Mouse (Mus musculus): ENCODE measurements around the gene Lsamp. TPM values are rescaled to one million over a fixed set of nuclear protein-coding genes. Genes with fewer than 3 reads are reported as not detected.

The Lsamp gene
- total RNA-seq, 1 experiment = not detected

DNA sequence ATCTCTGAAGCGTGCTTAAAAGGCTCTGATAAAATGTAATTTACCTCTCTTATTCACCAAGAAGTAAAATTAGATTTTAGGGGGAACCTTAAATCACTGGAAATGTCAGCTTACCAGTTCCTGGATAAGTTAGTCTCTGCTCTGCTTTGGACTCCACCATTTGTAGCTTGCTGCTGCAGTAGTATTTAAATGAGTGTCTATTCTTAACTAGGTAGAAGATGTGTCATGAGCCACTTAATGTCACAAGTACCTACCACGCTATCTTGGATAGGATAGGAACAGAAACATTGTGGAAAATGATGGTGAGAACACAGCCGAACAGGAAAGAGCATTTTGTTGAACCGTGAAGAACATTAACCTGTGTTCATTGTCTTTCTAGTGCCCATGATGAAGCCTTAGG lies 1929.2 kb downstream of the Lsamp start:
- no peak overlapping the region for H3K4me3 ChIP-seq (ENCODE audit: insufficient read depth in 1 of 2, low read depth in 1 of 2, low read length in 2 of 2, poor library complexity in 1 of 2, severe bottlenecking in 1 of 2)
- in situ Hi-C loops (cut with MboI; ENCODE audit: low sequenced_read_pairs in 2 of 2, unreplicated experiment in 2 of 2) = no loop called here
- H3K27ac ChIP-seq (ENCODE audit: insufficient read depth, low read depth, low read length, poor library complexity, severe bottlenecking) = no peak overlapping the region
- TF ChIP-seq ZC3H11A (IDR thresholded peaks at IDR 0.05; ENCODE audit: borderline replicate concordance, low read depth, low read length) (no peak), CHD2 (IDR thresholded peaks at IDR 0.05; ENCODE audit: low read depth, low read length) (no peak), MAFK (IDR thresholded peaks at IDR 0.05; ENCODE audit: insufficient read depth, low read depth, low read length) (no peak), HCFC1 (IDR thresholded peaks at IDR 0.05; ENCODE audit: borderline replicate concordance, insufficient read depth, low read length) (no peak), ZNF384 (IDR thresholded peaks at IDR 0.05; ENCODE audit: low read depth, low read length) (no peak)
- no peaks in the 10 kb centered on the region for H3K9me3 ChIP-seq (ENCODE audit: control insufficient read depth, insufficient read depth, low read depth, low read length)
- no peak for DNase-seq (ENCODE audit: low read depth, low spot score)
- H3K36me3 ChIP-seq (ENCODE audit: control insufficient read depth, insufficient read depth, low read length, poor library complexity, severe bottlenecking) = no peaks in the 10 kb centered on the region
- no peak overlapping the region for H3K9ac ChIP-seq (ENCODE audit: insufficient read depth, low read depth, low read length, poor library complexity, severe bottlenecking)
- H3K4me1 ChIP-seq (ENCODE audit: control insufficient read depth in 2 of 2, insufficient read depth in 2 of 2, low read length in 2 of 2, poor library complexity in 1 of 2) = no peaks in the 10 kb centered on the region

DNA sequence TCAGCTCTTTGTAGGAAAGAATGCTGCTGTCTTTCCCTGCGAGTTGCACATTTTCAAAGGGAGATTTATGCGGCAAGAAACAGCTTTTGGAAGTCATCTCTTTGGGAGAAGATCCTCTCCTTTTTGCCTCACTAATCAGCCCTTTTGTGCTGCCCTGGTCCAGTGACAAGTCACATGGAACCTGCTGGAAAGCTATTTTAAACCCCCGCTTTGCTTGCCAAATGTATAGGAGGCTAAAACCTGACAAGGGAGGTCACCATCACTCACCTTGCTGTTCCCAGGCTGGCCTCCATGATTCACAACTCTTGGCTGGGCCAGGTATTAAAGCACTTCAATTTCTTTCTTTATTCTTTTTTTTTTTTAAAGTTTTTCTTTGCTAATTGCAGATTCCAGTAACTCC lies 1932.2 kb downstream of the Lsamp start:
- in situ Hi-C loops (cut with MboI; ENCODE audit: low sequenced_read_pairs in 2 of 2, unreplicated experiment in 2 of 2) = no loop called here
- H3K27ac ChIP-seq (ENCODE audit: insufficient read depth, low read depth, low read length, poor library complexity, severe bottlenecking) = no peak overlapping the region
- no peaks in the 10 kb centered on the region for H3K9me3 ChIP-seq (ENCODE audit: control insufficient read depth, insufficient read depth, low read depth, low read length)
- TF ChIP-seq ZNF384 (IDR thresholded peaks at IDR 0.05; ENCODE audit: low read depth, low read length) (no peak), HCFC1 (IDR thresholded peaks at IDR 0.05; ENCODE audit: borderline replicate concordance, insufficient read depth, low read length) (no peak), MAFK (IDR thresholded peaks at IDR 0.05; ENCODE audit: insufficient read depth, low read depth, low read length) (no peak), ZC3H11A (IDR thresholded peaks at IDR 0.05; ENCODE audit: borderline replicate concordance, low read depth, low read length) (no peak), CHD2 (IDR thresholded peaks at IDR 0.05; ENCODE audit: low read depth, low read length) (no peak)
- no peak overlapping the region for H3K4me3 ChIP-seq (ENCODE audit: insufficient read depth in 1 of 2, low read depth in 1 of 2, low read length in 2 of 2, poor library complexity in 1 of 2, severe bottlenecking in 1 of 2)
- no peak for DNase-seq (ENCODE audit: low read depth, low spot score)
- no peaks in the 10 kb centered on the region for H3K4me1 ChIP-seq (ENCODE audit: control insufficient read depth in 2 of 2, insufficient read depth in 2 of 2, low read length in 2 of 2, poor library complexity in 1 of 2)
- H3K9ac ChIP-seq (ENCODE audit: insufficient read depth, low read depth, low read length, poor library complexity, severe bottlenecking) = no peak overlapping the region
- no peaks in the 10 kb centered on the region for H3K36me3 ChIP-seq (ENCODE audit: control insufficient read depth, insufficient read depth, low read length, poor library complexity, severe bottlenecking)

DNA sequence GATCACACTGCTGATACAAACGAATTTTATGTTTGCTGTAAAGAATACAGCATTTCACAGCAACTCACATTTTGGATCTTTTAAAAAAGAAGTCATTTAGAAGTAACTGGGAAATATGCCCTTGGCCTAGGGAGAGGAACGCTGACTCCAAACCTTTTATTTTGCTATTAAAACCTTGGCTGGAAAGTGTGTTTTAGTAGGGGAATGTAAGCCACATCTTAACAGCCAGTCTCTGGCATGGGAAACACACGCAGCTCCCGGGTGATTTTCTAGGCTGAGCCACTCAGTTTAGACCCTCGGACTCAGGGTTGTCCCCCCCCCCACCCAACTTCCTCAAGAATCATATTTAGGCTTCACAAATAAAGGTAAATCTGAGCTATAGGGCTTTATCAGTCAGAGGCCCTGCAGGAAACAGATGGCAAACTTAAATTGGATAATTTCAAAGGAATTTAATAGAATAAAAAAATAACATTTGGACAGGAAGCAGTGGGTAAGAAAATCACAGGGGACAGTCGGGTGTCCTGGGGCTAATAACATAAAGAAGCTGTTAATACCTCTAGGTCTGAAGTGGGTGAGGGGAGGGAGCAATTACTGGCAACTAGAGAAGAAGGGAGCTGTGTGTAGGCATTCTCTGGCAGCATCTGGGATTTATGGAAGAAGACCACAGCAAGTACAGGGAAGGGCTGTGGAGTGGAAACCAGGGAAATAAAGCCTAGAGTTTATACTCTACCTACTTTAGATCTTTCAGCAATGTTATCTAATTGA lies 1933.1 kb downstream of the Lsamp start:
- no peak for DNase-seq (ENCODE audit: low read depth, low spot score)
- Histone ChIP-seq H3K4me1 (ENCODE audit: control insufficient read depth in 2 of 2, insufficient read depth in 2 of 2, low read length in 2 of 2, poor library complexity in 1 of 2) (no peaks in the 10 kb centered on the region), H3K27ac (ENCODE audit: insufficient read depth, low read depth, low read length, poor library complexity, severe bottlenecking) (no peak overlapping the region), H3K9ac (ENCODE audit: insufficient read depth, low read depth, low read length, poor library complexity, severe bottlenecking) (no peak overlapping the region), H3K4me3 (ENCODE audit: insufficient read depth in 1 of 2, low read depth in 1 of 2, low read length in 2 of 2, poor library complexity in 1 of 2, severe bottlenecking in 1 of 2) (no peak overlapping the region), H3K36me3 (ENCODE audit: control insufficient read depth, insufficient read depth, low read length, poor library complexity, severe bottlenecking) (no peaks in the 10 kb centered on the region), H3K9me3 (ENCODE audit: control insufficient read depth, insufficient read depth, low read depth, low read length) (no peaks in the 10 kb centered on the region)
- in situ Hi-C loops (cut with MboI; ENCODE audit: low sequenced_read_pairs in 2 of 2, unreplicated experiment in 2 of 2) = no loop called here
- TF ChIP-seq ZC3H11A (IDR thresholded peaks at IDR 0.05; ENCODE audit: borderline replicate concordance, low read depth, low read length) = no peak
- no peak for TF ChIP-seq MAFK (IDR thresholded peaks at IDR 0.05; ENCODE audit: insufficient read depth, low read depth, low read length)
- no peak for TF ChIP-seq CHD2 (IDR thresholded peaks at IDR 0.05; ENCODE audit: low read depth, low read length)
- no peak for TF ChIP-seq HCFC1 (IDR thresholded peaks at IDR 0.05; ENCODE audit: borderline replicate concordance, insufficient read depth, low read length)
- TF ChIP-seq ZNF384 (IDR thresholded peaks at IDR 0.05; ENCODE audit: low read depth, low read length) = no peak

DNA sequence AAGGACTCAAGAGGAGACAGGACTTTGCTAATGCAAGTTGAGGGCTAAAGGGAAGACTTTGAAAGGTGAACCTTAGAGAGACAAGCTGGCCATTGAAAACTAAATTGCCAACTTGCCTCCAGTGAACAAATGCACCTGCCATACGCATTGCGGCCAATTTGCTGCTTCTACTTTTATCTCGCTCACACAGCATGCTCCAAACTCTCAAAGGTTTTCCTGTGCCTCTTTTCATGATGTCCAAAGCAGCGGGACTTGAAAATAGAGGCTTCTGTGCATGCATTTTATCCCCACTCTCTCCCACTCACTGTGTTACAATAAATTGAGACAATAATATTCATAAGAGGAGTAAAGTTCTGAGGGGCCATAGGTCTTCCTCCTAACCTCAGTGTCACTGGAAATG lies 1945.4 kb downstream of the Lsamp start:
- no peak overlapping the region for H3K27ac ChIP-seq (ENCODE audit: insufficient read depth, low read depth, low read length, poor library complexity, severe bottlenecking)
- no peak for TF ChIP-seq HCFC1 (IDR thresholded peaks at IDR 0.05; ENCODE audit: borderline replicate concordance, insufficient read depth, low read length)
- no peak for TF ChIP-seq ZNF384 (IDR thresholded peaks at IDR 0.05; ENCODE audit: low read depth, low read length)
- TF ChIP-seq ZC3H11A (IDR thresholded peaks at IDR 0.05; ENCODE audit: borderline replicate concordance, low read depth, low read length) = no peak
- no peak for TF ChIP-seq CHD2 (IDR thresholded peaks at IDR 0.05; ENCODE audit: low read depth, low read length)
- no peak for TF ChIP-seq MAFK (IDR thresholded peaks at IDR 0.05; ENCODE audit: insufficient read depth, low read depth, low read length)

More for the DNA sequence above, 1945.4 kb downstream of the Lsamp start:
- no peak overlapping the region for H3K9ac ChIP-seq (ENCODE audit: insufficient read depth, low read depth, low read length, poor library complexity, severe bottlenecking)
- DNase-seq (ENCODE audit: low read depth, low spot score) = no peak
- H3K4me3 ChIP-seq (ENCODE audit: insufficient read depth in 1 of 2, low read depth in 1 of 2, low read length in 2 of 2, poor library complexity in 1 of 2, severe bottlenecking in 1 of 2) = no peak overlapping the region
- H3K9me3 ChIP-seq (ENCODE audit: control insufficient read depth, insufficient read depth, low read depth, low read length) = no peaks in the 10 kb centered on the region
- in situ Hi-C loops (cut with MboI; ENCODE audit: low sequenced_read_pairs in 2 of 2, unreplicated experiment in 2 of 2) = no loop called here
- no peaks in the 10 kb centered on the region for H3K36me3 ChIP-seq (ENCODE audit: control insufficient read depth, insufficient read depth, low read length, poor library complexity, severe bottlenecking)
- H3K4me1 ChIP-seq (ENCODE audit: control insufficient read depth in 2 of 2, insufficient read depth in 2 of 2, low read length in 2 of 2, poor library complexity in 1 of 2) = no peaks in the 10 kb centered on the region
